Mouse (Mus musculus) CD4-positive, CD25-positive, alpha-beta regulatory T cell (primary cell): ENCODE data around the gene Olfr573-ps1. TPM values are rescaled to one million over a fixed set of nuclear protein-coding genes. Genes with fewer than 3 reads are reported as not detected.

ENCODE experiments used
- polyA plus RNA-seq: library from polyadenylated mRNA; unstranded; fragments of 100-300 nt; shearing (Covaris generic); gene quantifications from one replicate; pipeline ENCODE4 v1.2.1, GENCODE M21; 2017

The Olfr573-ps1 gene
- not detected for polyA plus RNA-seq

DNA sequence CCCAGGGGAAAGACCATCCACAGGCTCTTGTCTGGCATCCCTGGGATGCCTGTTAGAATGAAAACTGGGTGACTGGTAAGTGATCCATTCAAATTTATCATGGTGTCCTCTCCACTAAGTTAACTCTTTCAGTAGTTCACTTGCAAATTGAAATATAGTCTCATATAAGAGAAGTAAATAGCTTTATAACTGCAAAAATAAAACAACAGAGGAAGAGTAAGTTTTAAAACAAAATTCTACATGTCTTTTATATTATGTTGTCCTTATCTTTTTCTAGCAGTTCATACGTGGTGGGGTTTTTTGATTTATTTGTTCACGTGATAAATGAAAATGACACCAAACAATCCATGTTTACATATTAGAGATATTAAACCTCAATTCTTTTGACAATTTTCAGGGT is at the start of gene Olfr573-ps1:
TSS of gene Olfr573-ps1 (minus strand) at position 101 of the 400 bp plus-strand sequence.

DNA sequence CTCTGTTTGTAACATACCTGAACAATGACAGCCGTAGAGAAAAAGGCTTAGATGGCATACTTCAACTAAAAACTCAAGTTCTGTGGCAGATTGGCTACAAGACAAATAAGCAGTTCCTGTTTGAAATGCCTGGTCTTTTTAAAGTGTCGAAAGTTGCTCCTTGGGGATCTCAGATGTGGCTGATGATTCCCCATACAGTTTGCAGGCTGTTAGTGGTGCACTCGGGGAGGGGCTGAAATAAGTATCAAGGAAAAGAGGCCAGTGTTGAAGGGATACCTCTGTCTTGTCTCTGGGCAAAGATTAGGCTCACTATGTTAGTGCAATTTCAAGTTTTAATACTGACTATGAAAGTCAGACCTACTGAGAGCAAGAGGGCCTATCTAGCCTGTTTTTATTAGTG is 46.8 kb upstream of the Olfr573-ps1 start, which contains the start of gene Olfr578:
TSS of gene Olfr578 (minus strand) at position 101 of the 400 bp plus-strand sequence.

DNA sequence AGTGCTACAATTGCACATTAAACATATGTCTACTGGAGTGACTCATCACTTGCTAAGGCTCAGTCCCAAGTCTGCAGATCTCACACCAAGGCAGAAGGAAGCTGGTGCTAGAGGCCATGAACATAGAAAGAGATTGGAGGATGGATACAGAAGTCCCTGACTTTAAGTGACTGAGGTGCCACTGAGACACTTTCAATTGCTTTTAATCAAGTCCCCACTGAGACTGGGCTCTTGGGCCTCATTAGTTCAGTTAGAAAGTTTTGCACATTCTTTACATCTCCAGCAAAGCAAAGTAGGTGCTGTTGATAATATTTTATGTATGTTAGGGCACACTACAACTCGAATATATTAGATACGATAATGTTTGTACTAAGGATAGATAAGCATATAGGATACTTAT is 33.5 kb upstream of the Olfr573-ps1 start, which contains the start of gene Olfr577:
TSS of gene Olfr577 (minus strand) at position 101 of the 400 bp plus-strand sequence.

GRCm38 (mm10) chr7:102962360-102962759 is 20.0 kb upstream of the Olfr573-ps1 start, which contains the start of gene Olfr576:
Gene Olfr576 (plus strand): TSS chr7:102962660.

DNA sequence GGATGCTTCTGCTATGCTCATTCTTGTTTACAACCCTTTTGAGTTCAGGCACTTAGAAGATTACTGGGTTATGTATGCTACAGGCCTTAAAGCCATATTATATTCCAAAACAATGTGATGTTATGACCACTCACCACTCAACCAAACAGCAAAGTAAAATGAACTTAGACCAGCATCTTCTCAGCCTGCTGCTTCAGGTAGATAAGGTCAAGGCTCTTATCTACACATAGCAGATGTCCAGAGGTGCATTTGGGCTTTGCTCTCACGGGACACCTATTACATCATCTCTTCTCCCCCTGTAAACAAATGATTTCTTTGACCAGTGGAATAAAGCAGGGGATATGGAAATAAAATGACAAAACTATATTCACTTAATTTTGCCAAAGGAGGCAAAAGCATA is 16.2 kb upstream of the Olfr573-ps1 start, which contains the start of gene Olfr575:
TSS of gene Olfr575 (minus strand) at position 183 of the 400 bp plus-strand sequence.

GRCm38 (mm10) chr7:102948167-102948566 is 5.8 kb upstream of the Olfr573-ps1 start, which contains the start of gene Olfr574:
Gene Olfr574 (plus strand): TSS chr7:102948467.

GRCm38 (mm10) chr7:102924109-102924508 is 18.3 kb downstream of the Olfr573-ps1 start, which contains the start of gene Olfr572:
Gene Olfr572 (plus strand): TSS chr7:102924409.

GRCm38 (mm10) chr7:102917032-102917875 is 25.1 kb downstream of the Olfr573-ps1 start, which contains the start of gene Olfr571:
Gene Olfr571 (minus strand): TSS chr7:102917536.

Other genes starting within 250 kb of the Olfr573-ps1 start
- not detected for gene Olfr557, start 246.7 kb downstream of the Olfr573-ps1 start, polyA plus RNA-seq
- not detected for gene Olfr558, start 240.4 kb downstream of the Olfr573-ps1 start, polyA plus RNA-seq
- gene Olfr33, start 223.5 kb downstream of the Olfr573-ps1 start, polyA plus RNA-seq, result not detected
- gene Olfr559, start 215.1 kb downstream of the Olfr573-ps1 start, polyA plus RNA-seq, result not detected
- gene Olfr560, start 183.2 kb downstream of the Olfr573-ps1 start, polyA plus RNA-seq, result not detected
- gene Olfr78, start 183.1 kb downstream of the Olfr573-ps1 start, polyA plus RNA-seq, result not detected
- not detected for gene Olfr561, start 171.4 kb downstream of the Olfr573-ps1 start, polyA plus RNA-seq
- not detected for gene Olfr564, start 139.1 kb downstream of the Olfr573-ps1 start, polyA plus RNA-seq
- gene Olfr566, start 83.8 kb downstream of the Olfr573-ps1 start, polyA plus RNA-seq, result not detected
- gene Olfr568, start 65.5 kb downstream of the Olfr573-ps1 start, polyA plus RNA-seq, result 0.25 TPM
- gene Olfr569, start 51.7 kb downstream of the Olfr573-ps1 start, polyA plus RNA-seq, result not detected
- gene Olfr570, start 48.0 kb downstream of the Olfr573-ps1 start, polyA plus RNA-seq, result not detected
- gene Olfr571, start 25.0 kb downstream of the Olfr573-ps1 start, polyA plus RNA-seq, result not detected
- gene Olfr572, start 18.2 kb downstream of the Olfr573-ps1 start, polyA plus RNA-seq, result not detected
- not detected for gene Olfr574, start 5.9 kb upstream of the Olfr573-ps1 start, polyA plus RNA-seq
- gene Olfr575, start 16.2 kb upstream of the Olfr573-ps1 start, polyA plus RNA-seq, result not detected
- gene Olfr576, start 20.1 kb upstream of the Olfr573-ps1 start, polyA plus RNA-seq, result not detected
- gene Olfr577, start 33.4 kb upstream of the Olfr573-ps1 start, polyA plus RNA-seq, result not detected
- gene Olfr578, start 46.7 kb upstream of the Olfr573-ps1 start, polyA plus RNA-seq, result not detected
- gene Olfr582, start 95.4 kb upstream of the Olfr573-ps1 start, polyA plus RNA-seq, result not detected
- gene Olfr583, start 108.7 kb upstream of the Olfr573-ps1 start, polyA plus RNA-seq, result not detected
- gene Olfr584, start 139.3 kb upstream of the Olfr573-ps1 start, polyA plus RNA-seq, result not detected
- gene Olfr585, start 155.1 kb upstream of the Olfr573-ps1 start, polyA plus RNA-seq, result not detected
- not detected for gene Olfr586, start 183.1 kb upstream of the Olfr573-ps1 start, polyA plus RNA-seq
- not detected for gene Olfr588-ps1, start 198.3 kb upstream of the Olfr573-ps1 start, polyA plus RNA-seq
- gene Olfr589, start 213.8 kb upstream of the Olfr573-ps1 start, polyA plus RNA-seq, result not detected
- not detected for gene Olfr591, start 235.8 kb upstream of the Olfr573-ps1 start, polyA plus RNA-seq
- gene Olfr592, start 242.2 kb upstream of the Olfr573-ps1 start, polyA plus RNA-seq, result not detected